Comparison of ENCODE assay signal across 8 mouse cellular contexts in the genomic region with DNA sequence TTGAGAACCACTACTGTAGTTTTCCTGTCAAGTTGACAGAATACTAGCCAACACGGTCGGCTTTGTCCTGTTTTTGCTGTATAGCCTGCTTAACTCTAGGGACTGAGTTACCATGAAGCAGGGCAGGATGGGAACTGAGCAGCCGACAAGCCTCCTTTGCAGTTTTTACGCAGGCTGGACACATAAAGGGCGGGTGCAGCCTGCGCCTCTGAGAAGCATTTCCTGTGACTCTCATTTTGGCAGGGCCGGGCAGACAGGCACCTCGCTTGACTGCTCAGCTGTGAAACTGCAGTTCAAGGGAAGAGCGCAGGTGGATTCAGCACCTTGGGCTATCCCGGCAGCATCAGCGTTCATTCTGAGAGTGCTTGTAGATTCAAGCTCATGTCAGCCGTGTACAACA. TPM values are rescaled to one million over a fixed set of nuclear protein-coding genes. Genes with fewer than 3 reads are reported as not detected.
DNase-seq lines count a peak whose midpoint lies in the region; ATAC-seq lines count a peak whose summit lies in the region.

No protein-coding gene starts in this region.

- DNase-seq in gastrocnemius, postnatal 25 days: peak; percentile 43
- DNase-seq in gastrocnemius, postnatal 4 days (ENCODE audit: low spot score in 2 of 2): no peak
- DNase-seq in brain, adult 2 months (ENCODE audit: low read depth, low spot score): peak; percentile 34
- DNase-seq in kidney, adult 11 months: peak; percentile 90
- no peak for DNase-seq in urinary bladder, postnatal 10 days (ENCODE audit: low spot score)
- DNase-seq in frontal cortex, postnatal 10 days (ENCODE audit: low spot score in 2 of 2): no peak
- no peak for DNase-seq in urinary bladder, adult 2 months (ENCODE audit: low spot score)

- ATAC-seq in neutrophil, adult 5-6 weeks (ENCODE audit: extremely low read depth, insufficient number of reproducible peaks, low FRiP score, poor library complexity, severe bottlenecking): peak; percentile 90

RNA-seq across cellular contexts. Expression of gene Akap2, which starts 35.9 kb away (rescaled TPM):
- total RNA-seq in gastrocnemius, postnatal 25 days (2021): 10 to 100 TPM; 34.3 to 35.9 TPM
- total RNA-seq in gastrocnemius, postnatal 4 days (2021): 10 to 100 TPM; 53.8 to 60.0 TPM
- total RNA-seq in neutrophil, adult 5-6 weeks (2017): 7.4 and 8.2 TPM in 2 replicates
- 37.8 and 49.2 TPM in 2 replicates for polyA plus RNA-seq in urinary bladder, adult 2 months (2012; rRNA removed)

Comparison
In these comparisons a context has a peak if more than half of its experiments do, and no peak if none do; other contexts are left out.
1. DNase-seq: peak in gastrocnemius, postnatal 25 days (single experiment), brain, adult 2 months (single experiment) and kidney, adult 11 months (single experiment); none in gastrocnemius, postnatal 4 days (0 of 2), urinary bladder, postnatal 10 days (single experiment), frontal cortex, postnatal 10 days (0 of 2) and urinary bladder, adult 2 months (single experiment).